Mouse (Mus musculus) B cell, adult (primary cell): ENCODE data around the gene Olfr1377. TPM values are rescaled to one million over a fixed set of nuclear protein-coding genes. Genes with fewer than 3 reads are reported as not detected.

Source experiments
- total RNA-seq: library from RNA; stranded (reverse); gene quantifications from 4 replicates; pipeline ENCODE4 v1.2.4, GENCODE M21; 2023; ENCODE audit not compliant: inconsistent age

Olfr1377 gene
- not detected in 4 replicates for total RNA-seq

GRCm38 (mm10) chr11:50981667-50982066, at the start of gene Olfr1377:
TSS of gene Olfr1377 (plus strand) at chr11:50981967.

GRCm38 (mm10) chr11:50943506-50943905, 38.3 kb upstream of the Olfr1377 start, which contains the start of gene 4933414I15Rik:
TSS of gene 4933414I15Rik (minus strand) at chr11:50943765.

GRCm38 (mm10) chr11:50953665-50954064, 28.1 kb upstream of the Olfr1377 start, which contains the start of gene Prop1:
TSS of gene Prop1 (minus strand) at chr11:50953765.

GRCm38 (mm10) chr11:50966230-50966629, 15.5 kb upstream of the Olfr1377 start, which contains the start of gene Olfr1378:
TSS of gene Olfr1378 (plus strand) at chr11:50966530.

GRCm38 (mm10) chr11:51003296-51003695, 21.5 kb downstream of the Olfr1377 start, which contains the start of gene Olfr51:
TSS of gene Olfr51 (plus strand) at chr11:51003596.

GRCm38 (mm10) chr11:51013936-51014335, 32.2 kb downstream of the Olfr1377 start, which contains the start of gene Olfr54:
TSS of gene Olfr54 (plus strand) at chr11:51014236.

Other genes with a start within 250 kb of the Olfr1377 start
- gene Zfp354c, start 154.2 kb upstream of the Olfr1377 start, total RNA-seq: 5.3 to 7.1 TPM (median 6.5 TPM) in 4 replicates
- gene Zfp879, start 140.4 kb upstream of the Olfr1377 start, total RNA-seq: 0.39 to 0.51 TPM in 2 of 4 replicates, not detected in the others
- 37.0 to 44.4 TPM (median 40.0 TPM) in 4 replicates for gene Grm6, start 131.3 kb upstream of the Olfr1377 start, total RNA-seq
- gene Zfp454, start 94.3 kb upstream of the Olfr1377 start, total RNA-seq: 0.45 to 0.69 TPM (median 0.48 TPM) in 3 of 4 replicates, not detected in the other
- 2.4 to 3.2 TPM (median 2.7 TPM) in 4 replicates for gene Zfp2, start 65.8 kb upstream of the Olfr1377 start, total RNA-seq
- 0.39 to 0.84 TPM (median 0.64 TPM) in 3 of 4 replicates, not detected in the other for gene Zfp354b, start 50.3 kb upstream of the Olfr1377 start, total RNA-seq
- gene 4933414I15Rik, start 38.2 kb upstream of the Olfr1377 start, total RNA-seq: not detected in 4 replicates
- gene Prop1, start 28.2 kb upstream of the Olfr1377 start, total RNA-seq: not detected in 4 replicates
- not detected in 4 replicates for gene Olfr1378, start 15.4 kb upstream of the Olfr1377 start, total RNA-seq
- not detected in 4 replicates for gene Olfr51, start 21.6 kb downstream of the Olfr1377 start, total RNA-seq
- not detected in 4 replicates for gene Olfr54, start 32.3 kb downstream of the Olfr1377 start, total RNA-seq
- gene Olfr1375, start 66.1 kb downstream of the Olfr1377 start, total RNA-seq: not detected in 4 replicates
- gene Zfp354a, start 77.3 kb downstream of the Olfr1377 start, total RNA-seq: not detected in 4 replicates
- gene Gm12569, start 238.5 kb downstream of the Olfr1377 start, total RNA-seq: not detected in 4 replicates